Mouse (Mus musculus): ENCODE measurements around the gene Gm9913. TPM values are rescaled to one million over a fixed set of nuclear protein-coding genes. Genes with fewer than 3 reads are reported as not detected.
A peak's percentile ranks its signal among the peaks of the same experiment; 100 is the strongest.

Gm9913 gene
- polyA plus RNA-seq, 1 experiment from 2014 or later = 0.32 TPM

DNA sequence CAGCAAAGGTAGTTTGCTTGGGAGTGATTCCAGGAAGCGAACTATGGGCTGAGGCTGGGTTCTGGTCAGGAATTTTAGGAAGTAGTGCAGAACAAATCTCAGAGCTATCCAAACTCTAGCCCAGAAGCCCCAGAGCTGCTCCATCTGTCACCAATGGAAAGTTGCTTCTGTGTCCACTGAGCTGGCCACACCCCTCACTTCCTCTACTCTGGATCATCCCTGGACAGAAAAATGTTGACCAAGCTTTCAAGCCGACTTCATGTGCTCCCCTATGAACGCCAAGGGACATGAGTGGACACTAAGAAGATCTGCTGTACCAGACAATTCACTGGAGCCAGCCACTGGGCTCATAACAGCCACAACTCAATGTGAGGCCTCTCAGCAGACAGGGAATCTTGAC is 28.7 kb upstream of the Gm9913 start:
- H3K27ac ChIP-seq (ENCODE audit: low read length) = no peak overlapping the region
- H3K36me3 ChIP-seq (ENCODE audit: control insufficient read depth, insufficient read depth) = no peaks in the 10 kb centered on the region
- H3K9ac ChIP-seq (ENCODE audit: low read length) = no peak overlapping the region
- H3K4me2 ChIP-seq (ENCODE audit: low read depth, low read length) = no peak overlapping the region
- H3K27me3 ChIP-seq (ENCODE audit: control insufficient read depth, insufficient read depth, low read length) = no peaks in the 10 kb centered on the region
- ATAC-seq (replicated peaks; ENCODE audit: extremely low read depth, insufficient read depth, low FRiP score) = no peak
- no peaks in the 10 kb centered on the region for H3K9me3 ChIP-seq (replicated peaks; ENCODE audit: control insufficient read depth, low read length)
- H3K4me1 ChIP-seq (ENCODE audit: control insufficient read depth, insufficient read depth, low read length) = peaks cover 27% of the 10 kb centered on the region
- WGBS = 49% methylated on average over 3 of the region's 3 CpGs
- H3K4me3 ChIP-seq (ENCODE audit: low read length) = no peak overlapping the region

DNA sequence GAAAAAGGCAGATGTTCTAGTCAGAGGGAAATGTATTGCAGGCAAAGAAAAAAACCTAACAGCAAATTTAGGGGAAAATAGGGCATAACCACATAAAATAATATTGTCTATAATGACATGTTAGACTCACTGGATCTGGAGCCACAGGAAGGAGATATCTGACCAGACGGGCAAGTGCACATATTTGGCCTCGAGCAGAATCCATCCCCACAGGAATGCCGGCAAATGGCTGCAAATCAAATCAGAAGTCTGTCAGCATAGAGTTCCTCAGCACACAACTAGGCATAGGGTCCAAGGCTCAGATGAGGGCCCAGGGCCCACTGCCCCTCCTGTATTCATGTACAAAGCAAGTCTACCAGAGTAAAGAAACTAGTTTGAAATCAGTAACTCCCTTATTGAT is 27.5 kb upstream of the Gm9913 start:
- 54% methylated on average over 3 of the region's 3 CpGs for WGBS
- H3K9me3 ChIP-seq (replicated peaks; ENCODE audit: control insufficient read depth, low read length) = no peaks in the 10 kb centered on the region
- no peak overlapping the region for H3K4me2 ChIP-seq (ENCODE audit: low read depth, low read length)
- peaks cover 24% of the 10 kb centered on the region for H3K4me1 ChIP-seq (ENCODE audit: control insufficient read depth, insufficient read depth, low read length)
- no peak overlapping the region for H3K27ac ChIP-seq (ENCODE audit: low read length)
- H3K4me3 ChIP-seq (ENCODE audit: low read length) = no peak overlapping the region
- H3K36me3 ChIP-seq (ENCODE audit: control insufficient read depth, insufficient read depth) = no peaks in the 10 kb centered on the region
- no peak overlapping the region for H3K9ac ChIP-seq (ENCODE audit: low read length)
- H3K27me3 ChIP-seq (ENCODE audit: control insufficient read depth, insufficient read depth, low read length) = no peaks in the 10 kb centered on the region
- no peak for ATAC-seq (replicated peaks; ENCODE audit: extremely low read depth, insufficient read depth, low FRiP score)

DNA sequence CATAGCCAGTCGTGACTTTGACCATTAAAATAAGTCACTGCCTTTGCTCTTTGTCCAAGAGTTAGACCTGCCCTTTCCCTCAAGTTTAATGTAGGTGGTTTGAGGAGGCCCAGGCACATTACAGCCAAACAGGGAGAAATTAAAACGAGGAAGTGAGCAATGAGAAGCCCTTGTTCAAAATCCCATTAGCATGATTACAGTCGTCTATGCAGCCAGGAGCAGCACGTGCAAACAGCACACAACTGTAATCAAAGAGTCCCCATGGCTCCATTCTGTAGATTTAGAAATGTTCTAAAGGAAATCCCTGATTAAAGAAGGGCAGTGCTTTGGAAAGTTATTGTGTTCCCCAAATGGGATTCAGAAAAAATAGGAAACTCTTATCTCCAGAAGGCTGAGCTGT is 26.2 kb upstream of the Gm9913 start:
- Histone ChIP-seq H3K9me3 (replicated peaks; ENCODE audit: control insufficient read depth, low read length) (no peaks in the 10 kb centered on the region), H3K36me3 (ENCODE audit: control insufficient read depth, insufficient read depth) (no peaks in the 10 kb centered on the region), H3K4me2 (ENCODE audit: low read depth, low read length) (no peak overlapping the region), H3K4me1 (ENCODE audit: control insufficient read depth, insufficient read depth, low read length) (peaks cover 15% of the 10 kb centered on the region), H3K27me3 (ENCODE audit: control insufficient read depth, insufficient read depth, low read length) (no peaks in the 10 kb centered on the region), H3K4me3 (ENCODE audit: low read length) (no peak overlapping the region), H3K27ac (ENCODE audit: low read length) (no peak overlapping the region), H3K9ac (ENCODE audit: low read length) (no peak overlapping the region)
- WGBS = 59% methylated on average over 4 of the region's 4 CpGs
- no peak; the same call in 1 of the 2 replicates for ATAC-seq (replicated peaks; ENCODE audit: extremely low read depth, insufficient read depth, low FRiP score)

DNA sequence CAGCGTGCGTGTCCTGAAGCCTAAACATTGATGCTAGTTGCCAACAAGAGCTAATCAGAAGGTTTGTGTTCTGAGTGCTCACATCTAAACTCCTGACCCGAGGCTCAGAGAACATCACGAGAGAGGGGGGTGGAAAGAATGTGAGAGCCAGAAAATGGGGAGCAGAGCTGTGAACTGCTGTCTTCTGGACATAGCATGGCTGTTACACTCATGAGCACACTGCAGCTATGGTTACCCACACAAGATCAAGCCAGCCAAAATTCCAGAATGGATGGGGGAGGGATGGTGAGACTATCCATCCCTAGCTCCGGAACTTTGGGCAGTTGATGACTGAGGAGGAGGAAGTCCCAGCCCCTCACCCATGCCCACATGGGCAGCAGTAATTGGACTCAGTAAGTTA is 24.8 kb upstream of the Gm9913 start:
- no peak overlapping the region for H3K4me2 ChIP-seq (ENCODE audit: low read depth, low read length)
- WGBS = 59% methylated on average over 5 of the region's 5 CpGs

DNA sequence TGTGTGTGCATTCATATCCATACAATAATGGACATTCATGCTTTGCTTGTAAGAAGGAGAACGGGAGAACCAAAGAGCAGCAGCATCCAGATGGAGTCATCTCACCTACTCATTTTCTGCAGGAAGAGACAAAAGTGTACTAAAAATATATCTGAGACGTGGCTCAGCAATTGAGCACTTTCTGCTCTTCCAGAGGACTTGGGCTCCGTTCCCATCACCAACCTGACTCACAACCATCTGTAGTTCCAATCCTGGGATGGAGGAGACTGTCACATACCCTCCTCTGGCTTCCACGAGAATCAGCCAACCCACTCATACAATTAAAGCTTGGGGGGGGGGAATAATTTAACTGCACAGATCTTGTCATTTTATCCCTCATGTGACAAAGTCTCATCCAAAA is 23.8 kb upstream of the Gm9913 start:
- Histone ChIP-seq H3K4me3 (ENCODE audit: low read length) (no peak overlapping the region), H3K36me3 (ENCODE audit: control insufficient read depth, insufficient read depth) (no peaks in the 10 kb centered on the region), H3K27me3 (ENCODE audit: control insufficient read depth, insufficient read depth, low read length) (no peaks in the 10 kb centered on the region), H3K4me2 (ENCODE audit: low read depth, low read length) (no peak overlapping the region), H3K9ac (ENCODE audit: low read length) (no peak overlapping the region), H3K4me1 (ENCODE audit: control insufficient read depth, insufficient read depth, low read length) (peaks cover 11% of the 10 kb centered on the region), H3K9me3 (replicated peaks; ENCODE audit: control insufficient read depth, low read length) (no peaks in the 10 kb centered on the region), H3K27ac (ENCODE audit: low read length) (no peak overlapping the region)
- ATAC-seq (replicated peaks; ENCODE audit: extremely low read depth, insufficient read depth, low FRiP score) = no peak
- 73% methylated on average over 4 of the region's 4 CpGs for WGBS

More for the DNA sequence above, 24.8 kb upstream of the Gm9913 start:
- Histone ChIP-seq H3K36me3 (ENCODE audit: control insufficient read depth, insufficient read depth) (no peaks in the 10 kb centered on the region), H3K27me3 (ENCODE audit: control insufficient read depth, insufficient read depth, low read length) (no peaks in the 10 kb centered on the region), H3K9ac (ENCODE audit: low read length) (no peak overlapping the region), H3K4me1 (ENCODE audit: control insufficient read depth, insufficient read depth, low read length) (peaks cover 11% of the 10 kb centered on the region; the same call in 1 of the 2 replicates), H3K4me3 (ENCODE audit: low read length) (no peak overlapping the region), H3K27ac (ENCODE audit: low read length) (no peak overlapping the region), H3K9me3 (replicated peaks; ENCODE audit: control insufficient read depth, low read length) (no peaks in the 10 kb centered on the region)
- ATAC-seq (replicated peaks; ENCODE audit: extremely low read depth, insufficient read depth, low FRiP score) = no peak; the same call in 1 of the 2 replicates

DNA sequence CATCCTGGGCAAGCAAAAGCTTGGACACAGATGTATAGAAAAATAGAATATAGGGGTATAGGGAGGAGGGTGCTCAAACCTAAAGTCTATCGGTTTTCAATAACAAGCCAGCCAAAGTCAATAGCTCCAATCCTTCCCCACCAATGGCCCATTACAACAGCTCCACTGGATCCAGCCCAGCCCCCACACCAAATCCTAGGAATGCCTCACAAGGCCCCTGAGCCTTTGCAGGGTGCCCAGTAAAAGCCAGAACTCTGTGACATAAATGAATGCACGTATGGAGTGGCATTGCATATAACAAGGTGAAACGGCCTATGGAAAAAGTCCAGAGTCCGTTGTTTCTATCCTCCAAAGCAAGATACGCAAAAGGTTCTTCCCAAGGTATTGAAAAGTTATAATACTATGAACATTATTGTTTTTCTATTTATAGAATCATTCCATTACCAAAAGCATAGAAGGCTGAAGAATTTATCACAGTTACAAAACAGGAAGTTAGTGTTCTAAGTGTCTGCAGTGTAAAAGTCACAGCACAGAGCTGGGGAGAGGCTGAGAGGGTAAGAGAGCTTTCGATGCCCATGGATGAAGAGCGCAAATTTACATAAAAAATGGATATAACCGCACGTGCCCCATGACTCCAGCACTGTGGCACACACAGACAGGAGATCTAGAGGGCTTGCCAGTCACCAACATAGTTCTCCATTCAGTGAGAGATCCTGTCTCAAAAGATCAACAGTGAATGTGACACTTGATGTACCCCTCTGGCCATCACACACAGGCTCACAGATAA is 23.2 kb upstream of the Gm9913 start:
- Histone ChIP-seq H3K9me3 (replicated peaks; ENCODE audit: control insufficient read depth, low read length) (no peaks in the 10 kb centered on the region), H3K4me1 (ENCODE audit: control insufficient read depth, insufficient read depth, low read length) (peaks cover 11% of the 10 kb centered on the region), H3K36me3 (ENCODE audit: control insufficient read depth, insufficient read depth) (no peaks in the 10 kb centered on the region), H3K9ac (ENCODE audit: low read length) (no peak overlapping the region), H3K4me3 (ENCODE audit: low read length) (no peak overlapping the region), H3K4me2 (ENCODE audit: low read depth, low read length) (no peak overlapping the region), H3K27me3 (ENCODE audit: control insufficient read depth, insufficient read depth, low read length) (no peaks in the 10 kb centered on the region), H3K27ac (ENCODE audit: low read length) (no peak overlapping the region)
- ATAC-seq (replicated peaks; ENCODE audit: extremely low read depth, insufficient read depth, low FRiP score) = no peak
- WGBS = 87% methylated on average over 9 of the region's 9 CpGs

DNA sequence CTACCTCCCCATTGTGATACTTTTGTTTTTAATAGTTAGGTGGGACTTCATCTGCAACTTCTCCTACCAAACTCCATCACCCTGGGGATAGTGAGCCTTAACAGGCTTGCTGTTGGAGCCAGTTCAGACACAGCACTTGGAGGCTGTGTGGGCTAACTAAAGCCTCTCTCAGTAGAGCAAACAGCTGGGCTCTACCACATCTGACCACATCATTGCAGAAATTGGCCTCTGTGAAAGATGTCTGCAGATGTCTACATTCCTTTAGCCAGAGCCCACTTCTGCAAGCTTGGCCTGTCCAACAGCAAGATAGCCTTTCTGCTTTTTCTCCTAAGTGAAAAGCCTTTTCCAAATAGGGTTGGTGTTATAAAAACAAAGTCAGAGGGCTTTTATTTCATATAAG is 20.7 kb upstream of the Gm9913 start:
- H3K4me3 ChIP-seq (ENCODE audit: low read length) = no peak overlapping the region
- no peaks in the 10 kb centered on the region for H3K9me3 ChIP-seq (replicated peaks; ENCODE audit: control insufficient read depth, low read length)
- H3K36me3 ChIP-seq (ENCODE audit: control insufficient read depth, insufficient read depth) = no peaks in the 10 kb centered on the region
- H3K4me2 ChIP-seq (ENCODE audit: low read depth, low read length) = no peak overlapping the region
- 0 out of 2 replicates have a peak overlapping the region, but pooled peaks have one; percentile 39 for H3K27ac ChIP-seq (ENCODE audit: low read length)
- no peak for ATAC-seq (replicated peaks; ENCODE audit: extremely low read depth, insufficient read depth, low FRiP score)
- H3K27me3 ChIP-seq (ENCODE audit: control insufficient read depth, insufficient read depth, low read length) = no peaks in the 10 kb centered on the region
- H3K4me1 ChIP-seq (ENCODE audit: control insufficient read depth, insufficient read depth, low read length) = peaks cover 9% of the 10 kb centered on the region
- H3K9ac ChIP-seq (ENCODE audit: low read length) = no peak overlapping the region

DNA sequence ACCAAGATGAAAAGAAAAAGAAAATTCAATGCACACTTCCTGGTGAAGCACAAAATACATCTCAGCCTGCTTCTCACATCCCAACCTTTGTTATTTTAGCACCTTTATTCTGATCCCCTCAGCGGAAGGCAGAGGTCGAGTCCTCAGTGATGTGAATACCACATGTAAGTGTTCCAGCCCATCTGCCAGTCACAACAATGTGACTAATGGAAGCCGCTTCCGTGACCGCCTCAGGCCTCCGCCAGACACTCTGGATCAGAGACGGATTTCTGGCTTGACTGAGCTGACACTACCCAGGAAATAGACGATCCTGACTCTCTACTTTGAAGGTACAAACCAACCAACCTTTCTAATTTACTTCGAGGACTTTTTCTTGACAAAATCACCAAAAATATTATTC is 20.0 kb upstream of the Gm9913 start:
- ATAC-seq (replicated peaks; ENCODE audit: extremely low read depth, insufficient read depth, low FRiP score) = no peak
- Histone ChIP-seq H3K9ac (ENCODE audit: low read length) (no peak overlapping the region), H3K4me1 (ENCODE audit: control insufficient read depth, insufficient read depth, low read length) (peaks cover 9% of the 10 kb centered on the region), H3K9me3 (replicated peaks; ENCODE audit: control insufficient read depth, low read length) (no peaks in the 10 kb centered on the region), H3K27me3 (ENCODE audit: control insufficient read depth, insufficient read depth, low read length) (no peaks in the 10 kb centered on the region), H3K4me2 (ENCODE audit: low read depth, low read length) (no peak overlapping the region), H3K27ac (ENCODE audit: low read length) (no peak overlapping the region), H3K36me3 (ENCODE audit: control insufficient read depth, insufficient read depth) (no peaks in the 10 kb centered on the region), H3K4me3 (ENCODE audit: low read length) (no peak overlapping the region)
- 66% methylated on average over 9 of the region's 9 CpGs for WGBS

DNA sequence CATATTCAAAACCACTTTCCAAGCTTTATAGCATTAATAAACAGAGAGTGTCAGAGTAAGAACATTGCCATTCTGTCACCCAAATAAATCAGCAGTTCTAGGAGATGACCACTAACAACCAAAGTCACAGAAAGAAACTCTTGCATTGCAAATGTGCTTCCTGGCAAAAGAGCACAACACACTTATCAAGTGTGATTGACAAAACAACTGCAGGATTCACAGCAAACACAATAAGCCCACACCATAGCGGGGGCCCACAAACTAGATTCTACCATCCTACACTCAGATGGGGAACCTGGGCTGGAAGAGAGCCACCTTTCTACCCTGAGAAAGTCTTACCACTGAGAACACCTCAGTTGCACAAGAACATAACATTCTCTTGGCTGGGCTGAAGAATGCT is 14.9 kb upstream of the Gm9913 start:
- H3K4me1 ChIP-seq (ENCODE audit: control insufficient read depth, insufficient read depth, low read length) = peaks cover 6% of the 10 kb centered on the region
- no peaks in the 10 kb centered on the region for H3K36me3 ChIP-seq (ENCODE audit: control insufficient read depth, insufficient read depth)
- no peaks in the 10 kb centered on the region for H3K9me3 ChIP-seq (replicated peaks; ENCODE audit: control insufficient read depth, low read length)
- no peak overlapping the region for H3K4me2 ChIP-seq (ENCODE audit: low read depth, low read length)
- ATAC-seq (replicated peaks; ENCODE audit: extremely low read depth, insufficient read depth, low FRiP score) = no peak
- no peaks in the 10 kb centered on the region for H3K27me3 ChIP-seq (ENCODE audit: control insufficient read depth, insufficient read depth, low read length)
- no peak overlapping the region for H3K27ac ChIP-seq (ENCODE audit: low read length)
- H3K9ac ChIP-seq (ENCODE audit: low read length) = no peak overlapping the region
- WGBS = 97% methylated on average over 1 of the region's 1 CpGs
- H3K4me3 ChIP-seq (ENCODE audit: low read length) = no peak overlapping the region
